Mouse (Mus musculus) thymus, adult 2 months (tissue): ENCODE measurements around the gene Csnka2ip. TPM values are rescaled to one million over a fixed set of nuclear protein-coding genes. Genes with fewer than 3 reads are reported as not detected.

Experiments used
- DNase-seq: peaks from one replicate; pipeline ENCODE4 v3.0.0; 2021
- H3K27ac ChIP-seq: fragments of 200-500 bp; 2 replicates; pipeline ENCODE4 v1.5.1; 2012; ENCODE audit warnings: low read length, control low read depth; ENCODE audit not compliant: control insufficient read depth, insufficient read depth
- H3K27me3 ChIP-seq: fragments of 200-500 bp; 2 replicates; pipeline ENCODE4 v1.6.1; 2012; ENCODE audit warnings: mild to moderate bottlenecking, low read length, moderate library complexity, mixed read lengths; ENCODE audit not compliant: control insufficient read depth, insufficient read depth
- H3K36me3 ChIP-seq: fragments of 200-500 bp; 2 replicates; pipeline ENCODE4 v1.6.1; 2012; ENCODE audit warnings: mild to moderate bottlenecking, low read length, moderate library complexity; ENCODE audit not compliant: control insufficient read depth, insufficient read depth
- H3K4me1 ChIP-seq: fragments of 200-500 bp; replicated peaks from 2 replicates; pipeline ENCODE4 v1.6.1; 2012; ENCODE audit warnings: low read length; ENCODE audit not compliant: control insufficient read depth, insufficient read depth
- H3K4me3 ChIP-seq: fragments of 200-500 bp; 2 replicates; pipeline ENCODE4 v1.5.1; 2012; ENCODE audit warnings: mild to moderate bottlenecking, low read length, control low read depth, moderate library complexity; ENCODE audit not compliant: control insufficient read depth, insufficient read depth
- CTCF ChIP-seq: fragments of 200-500 bp; IDR thresholded peaks from 2 replicates; pipeline ENCODE4 v1.5.1; 2012; ENCODE audit warnings: mild to moderate bottlenecking, control low read depth, low read length, moderate library complexity, borderline replicate concordance; ENCODE audit not compliant: control insufficient read depth, poor library complexity, insufficient read depth; ENCODE audit errors: extremely low read depth
- POLR2A ChIP-seq: fragments of 200-500 bp; IDR thresholded peaks from 2 replicates; pipeline ENCODE4 v1.6.1; 2012; ENCODE audit warnings: mild to moderate bottlenecking, low read length, control low read depth, moderate library complexity; ENCODE audit not compliant: control insufficient read depth, poor library complexity, insufficient read depth; ENCODE audit errors: extremely low read depth
- WGBS: fragments of 180-500 bp; shearing (Covaris S2); methylation state at CpG from one replicate; pipeline ENCODE4 v1.1.7; 2018; 5-methylcytosine and 5-hydroxymethylcytosine counted together
- polyA plus RNA-seq: library from polyadenylated mRNA; depleted of rRNA; stranded (reverse); fragments of >200 nt; gene quantifications from 2 replicates; pipeline ENCODE4 v1.2.3, GENCODE M21; 2012

Gene Csnka2ip
- polyA plus RNA-seq, 1 experiment: not detected

DNA sequence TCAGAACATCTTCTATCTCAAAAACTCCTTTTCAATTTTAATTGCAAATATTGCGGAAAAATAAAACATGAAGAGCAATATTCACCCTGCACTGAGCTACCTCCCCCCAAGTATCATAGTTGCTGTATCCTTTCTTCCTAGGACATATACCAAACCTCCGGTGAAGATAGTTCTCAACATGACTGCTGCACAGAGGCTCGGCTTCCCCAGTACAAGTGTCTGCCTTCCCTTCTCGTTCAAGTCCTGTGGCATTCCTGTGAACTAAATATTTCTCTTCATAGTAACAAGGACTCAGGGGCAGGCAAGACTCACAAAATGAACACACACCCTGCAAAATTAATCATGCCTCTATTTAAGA is 16.0 kb downstream of the Csnka2ip start:
- no peak for DNase-seq
- H3K27ac ChIP-seq: no peak overlapping the region
- no peak for TF ChIP-seq POLR2A
- no peak for TF ChIP-seq CTCF
- H3K4me3 ChIP-seq: no peak overlapping the region
- 95% methylated on average over 4 of the region's 4 CpGs for WGBS
- H3K36me3 ChIP-seq: no peaks in the 10 kb centered on the region
- H3K4me1 ChIP-seq: no peaks in the 10 kb centered on the region
- no peaks in the 10 kb centered on the region for H3K27me3 ChIP-seq

DNA sequence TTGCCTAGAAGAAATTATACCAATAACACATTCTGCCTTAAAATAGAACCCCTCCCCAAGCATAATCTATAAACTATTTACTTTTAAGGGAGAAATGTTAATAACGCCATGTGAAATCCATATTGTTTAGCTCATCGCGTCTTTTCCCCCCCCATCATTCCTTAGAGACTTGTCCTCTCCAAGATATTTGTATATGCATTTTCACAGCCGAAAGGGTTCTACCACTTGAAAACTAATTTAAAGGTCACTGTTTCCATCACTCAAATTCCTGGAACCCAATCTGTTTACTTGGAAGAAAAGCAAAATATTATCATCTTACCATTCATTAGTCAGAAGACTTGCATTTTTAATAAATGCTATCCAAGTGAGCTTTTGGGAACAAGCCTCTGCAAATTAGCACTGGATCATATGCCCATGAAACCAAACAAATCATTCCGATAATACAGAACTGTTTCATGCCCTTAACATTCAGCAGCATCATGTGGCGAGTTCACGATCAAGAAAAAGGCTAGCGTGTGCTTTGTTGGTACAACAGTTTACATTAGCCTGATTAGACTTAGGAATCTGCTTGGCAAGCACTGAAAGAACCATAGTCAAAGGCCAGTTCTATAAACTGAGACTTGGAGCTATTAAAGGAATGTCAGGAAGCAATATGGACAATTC is 16.5 kb downstream of the Csnka2ip start:
- H3K27ac ChIP-seq: no peak overlapping the region
- H3K36me3 ChIP-seq: no peaks in the 10 kb centered on the region
- no peak for DNase-seq
- no peak for TF ChIP-seq POLR2A
- TF ChIP-seq CTCF: no peak
- H3K4me3 ChIP-seq: no peak overlapping the region
- no peaks in the 10 kb centered on the region for H3K27me3 ChIP-seq
- H3K4me1 ChIP-seq: no peaks in the 10 kb centered on the region
- 98% methylated on average over 8 of the region's 8 CpGs for WGBS

DNA sequence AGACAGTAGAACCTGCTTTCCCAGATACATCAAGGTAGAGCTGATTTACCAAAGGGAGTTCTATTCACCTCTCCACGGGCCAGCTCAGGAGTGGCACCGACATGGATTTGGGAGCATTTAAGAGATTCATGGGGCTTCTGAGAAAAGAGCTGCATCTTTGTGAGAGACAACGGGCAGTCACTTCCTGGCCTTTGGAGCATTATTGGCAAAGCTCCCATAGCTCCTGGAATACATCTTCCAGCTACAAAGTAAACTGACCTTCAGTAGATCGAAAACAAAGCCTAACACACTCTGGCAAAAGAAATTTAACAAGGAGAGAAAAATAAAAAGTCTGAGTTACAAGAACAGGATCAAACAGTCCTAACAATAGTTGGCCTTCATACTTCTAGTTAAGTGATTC is 17.6 kb downstream of the Csnka2ip start:
- no peaks in the 10 kb centered on the region for H3K36me3 ChIP-seq
- TF ChIP-seq POLR2A (no peak), CTCF (no peak)
- no peak overlapping the region for H3K4me3 ChIP-seq
- WGBS: 95% methylated on average over 4 of the region's 4 CpGs
- H3K4me1 ChIP-seq: no peaks in the 10 kb centered on the region
- no peak for DNase-seq
- H3K27ac ChIP-seq: no peak overlapping the region
- H3K27me3 ChIP-seq: no peaks in the 10 kb centered on the region

DNA sequence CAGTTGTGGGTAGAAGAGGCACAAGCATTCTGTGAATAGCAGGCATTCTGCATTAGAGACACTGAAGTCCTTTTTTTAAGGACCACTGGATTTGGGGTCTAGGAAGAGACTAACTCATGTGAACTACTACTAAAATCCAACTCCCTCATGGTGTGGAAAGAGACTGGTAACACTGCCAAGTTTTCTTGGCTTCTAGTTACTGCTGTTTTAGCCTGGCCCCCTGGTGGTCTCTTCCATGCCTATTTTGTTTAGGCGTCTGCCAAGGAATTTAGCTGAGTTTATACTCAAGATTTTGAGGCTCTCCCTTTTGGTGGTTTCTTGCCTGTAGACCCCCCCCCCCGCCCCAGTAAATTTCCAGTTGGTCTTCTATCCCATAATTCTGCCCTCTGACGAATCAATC is 18.8 kb downstream of the Csnka2ip start:
- Histone ChIP-seq H3K4me1 (no peaks in the 10 kb centered on the region), H3K36me3 (no peaks in the 10 kb centered on the region), H3K27me3 (no peaks in the 10 kb centered on the region), H3K27ac (no peak overlapping the region), H3K4me3 (no peak overlapping the region)
- 78% methylated on average over 3 of the region's 3 CpGs for WGBS
- no peak for DNase-seq
- TF ChIP-seq POLR2A (no peak), CTCF (no peak)

DNA sequence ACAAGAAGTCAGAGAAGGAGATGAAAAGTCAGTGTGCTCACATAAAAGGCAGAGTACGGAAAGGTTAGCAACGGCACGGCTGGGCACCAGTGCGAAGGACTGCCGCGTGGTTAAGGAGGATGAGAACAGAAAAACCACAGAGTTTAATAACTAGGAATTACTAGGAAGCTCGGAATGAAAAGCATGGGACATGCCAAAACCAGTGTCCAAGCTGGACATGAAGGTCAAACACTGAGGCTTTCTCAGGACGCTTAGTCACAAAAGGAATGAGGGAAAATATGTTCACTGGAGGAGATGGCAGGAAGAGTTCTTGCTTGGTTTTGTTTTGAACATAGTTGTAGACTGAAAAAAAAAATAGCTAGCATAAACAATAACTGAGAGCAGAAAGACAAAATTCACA is 32.7 kb downstream of the Csnka2ip start:
- TF ChIP-seq POLR2A: no peak
- no peak for TF ChIP-seq CTCF
- Histone ChIP-seq H3K27me3 (no peaks in the 10 kb centered on the region), H3K4me3 (no peak overlapping the region), H3K4me1 (no peaks in the 10 kb centered on the region), H3K27ac (no peak overlapping the region), H3K36me3 (no peaks in the 10 kb centered on the region)
- no peak for DNase-seq
- 95% methylated on average over 8 of the region's 8 CpGs for whole genome bisulfite sequencing

DNA sequence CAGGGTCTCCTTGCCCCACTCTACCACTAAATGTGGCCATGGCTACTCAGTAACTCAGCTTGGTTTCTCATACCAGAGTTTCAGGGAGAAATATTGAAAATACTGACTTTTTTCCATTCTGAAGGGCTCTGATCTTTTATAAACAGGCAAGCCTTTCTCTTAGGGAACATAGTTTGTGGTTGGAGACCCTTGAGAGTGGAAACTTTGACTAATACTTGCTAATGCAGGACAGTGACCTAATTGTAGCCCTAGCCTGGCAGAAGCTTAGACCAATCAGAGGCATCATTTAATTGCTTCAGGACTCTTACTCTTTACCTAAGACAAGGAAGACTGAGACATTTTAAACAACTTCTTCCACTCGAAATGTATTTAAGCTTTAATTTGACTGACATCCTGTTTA is 39.1 kb downstream of the Csnka2ip start:
- TF ChIP-seq CTCF: no peak
- Histone ChIP-seq H3K4me3 (no peak overlapping the region), H3K36me3 (no peaks in the 10 kb centered on the region), H3K27me3 (no peaks in the 10 kb centered on the region), H3K4me1 (no peaks in the 10 kb centered on the region), H3K27ac (no peak overlapping the region)
- WGBS: 83% methylated on average over 1 of the region's 1 CpGs
- no peak for DNase-seq

DNA sequence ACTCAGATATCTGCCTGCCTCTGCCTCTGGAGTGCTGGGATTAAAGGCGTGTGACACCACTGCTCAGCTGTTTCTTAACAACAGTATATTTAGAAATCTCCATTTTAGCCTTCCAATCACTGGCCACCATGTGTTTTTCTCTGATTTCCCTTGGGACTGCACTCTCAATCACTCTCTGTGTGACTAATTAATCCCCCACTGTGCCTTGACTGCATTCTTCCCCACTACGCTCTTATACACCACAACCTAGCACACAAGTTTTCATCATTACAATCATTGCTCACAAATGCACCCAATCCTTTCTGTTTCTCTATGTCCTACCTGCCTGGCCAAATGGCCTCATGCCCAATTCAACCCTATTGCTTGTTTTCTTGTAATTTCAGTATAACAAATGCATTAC is 43.7 kb downstream of the Csnka2ip start:
- Histone ChIP-seq H3K27ac (no peak overlapping the region), H3K4me3 (no peak overlapping the region), H3K36me3 (no peaks in the 10 kb centered on the region), H3K4me1 (no peaks in the 10 kb centered on the region), H3K27me3 (no peaks in the 10 kb centered on the region)
- no peak for DNase-seq
- TF ChIP-seq POLR2A (no peak), CTCF (no peak)
- 94% methylated on average over 2 of the region's 2 CpGs for WGBS
